In the genomic region with DNA sequence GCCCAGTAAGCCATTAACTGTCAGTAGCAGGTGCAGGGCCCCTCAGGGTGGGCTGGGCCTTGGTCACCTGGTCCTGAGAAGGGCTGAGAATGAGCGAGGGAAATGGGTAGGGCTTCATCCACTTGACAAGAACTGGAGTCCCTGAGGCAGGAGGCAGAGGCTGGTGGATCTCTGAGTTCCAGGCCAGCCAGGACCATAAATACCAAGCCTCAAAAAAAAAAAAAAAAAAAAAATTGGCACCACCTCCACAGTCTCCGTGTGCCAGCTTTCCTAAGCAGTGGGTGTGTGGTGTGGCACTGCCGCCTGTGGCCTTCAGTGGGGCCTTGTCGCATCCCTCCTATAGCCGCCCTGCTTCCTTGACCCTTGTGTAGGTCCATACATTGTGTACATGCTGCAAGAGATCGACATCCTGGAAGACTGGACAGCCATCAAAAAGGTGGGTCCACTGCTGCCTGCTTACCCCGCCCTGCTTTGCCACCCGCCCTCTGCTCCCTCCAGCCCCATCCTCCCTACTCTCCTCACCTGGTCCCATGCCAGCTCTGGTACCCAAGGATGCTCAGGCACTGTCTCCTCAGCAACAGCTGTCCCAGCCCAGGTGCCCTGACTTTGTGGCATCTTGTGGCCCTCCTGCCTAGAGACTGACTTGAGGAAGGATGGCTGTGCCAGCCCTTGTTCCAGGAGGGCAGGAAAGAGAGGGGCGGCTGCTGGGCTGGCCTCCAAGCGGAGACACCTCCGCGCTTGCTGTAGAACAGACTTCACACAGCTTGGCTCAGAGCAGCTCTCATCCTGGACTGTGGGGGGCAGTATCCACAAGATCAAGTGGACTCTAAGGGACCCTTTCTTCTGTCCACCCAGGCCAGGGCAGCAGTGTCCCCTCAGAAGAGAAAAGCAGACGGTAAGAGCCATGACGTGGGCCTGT, we compare ENCODE assay signal across 17 mouse cellular contexts. TPM values are rescaled to one million over a fixed set of nuclear protein-coding genes. Genes with fewer than 3 reads are reported as not detected.
A peak's percentile ranks its signal among the peaks of the same experiment; 100 is the strongest.
DNase-seq lines count a peak whose midpoint lies in the region; TF ChIP-seq lines count a peak whose summit lies in the region.
"Had no signal": no experiment of that assay in that cellular context is flagged by ENCODE, and none has a peak within 500 bp of the region (broad histone marks: within the 10 kb centered on the region; RNA-seq: fewer than 3 reads in every experiment).

No protein-coding gene starts in this region.

- intact Hi-C loops in left cerebral cortex, postnatal 25 days (cut with DNase I): loop anchor here (5.0 kb wide), 1 partner anchor 34 kb away; no protein-coding TSS in a partner anchor

- H3K4me3 ChIP-seq in cerebellum, adult 2 months (replicated peaks; ENCODE audit: insufficient read depth, low read depth, low read length): no peak overlapping the region
- H3K4me3 ChIP-seq: heart, embryonic 13.5 days; liver, embryonic 15.5 days; neural tube, embryonic 12.5 days had no signal

- H3K4me1 ChIP-seq in cerebellum, adult 2 months (ENCODE audit: control insufficient read depth, insufficient read depth, low read length): peaks cover 37% of the 10 kb centered on the region

- 54% methylated on average over 14 of the region's 14 CpGs for WGBS in cerebellum, adult 2 months

- TF ChIP-seq CTCF in cerebellum, adult 2 months (IDR thresholded peaks at IDR 0.05; ENCODE audit: borderline replicate concordance, insufficient read depth, low read depth, low read length): 0 out of 2 replicates have a peak, but pooled peaks have one; percentile 13

- TF ChIP-seq POLR2A in cerebellum, adult 2 months (IDR thresholded peaks at IDR 0.05; ENCODE audit: borderline replicate concordance, insufficient read depth, low read length): no peak

- no peaks in the 10 kb centered on the region for H3K27me3 ChIP-seq in cerebellum, adult 2 months (ENCODE audit: control insufficient read depth, insufficient read depth, low read length)

- no peak for DNase-seq in cerebellum, adult 2 months
- DNase-seq in cerebellum, postnatal 36 days: no peak
- DNase-seq in left cerebral cortex, adult 18-20 months (ENCODE audit: low spot score in 2 of 2): peak; percentile 70 to 82
- no peak for DNase-seq in left cerebral cortex, adult 11 months (ENCODE audit: low spot score)
- peak; percentile 82 for DNase-seq in brain, adult 2 months (ENCODE audit: low read depth, low spot score)
- DNase-seq in left cerebral cortex, postnatal 25 days (ENCODE audit: low spot score in 2 of 2): peak; percentile 67 to 93
- no peak for DNase-seq in gastrocnemius, postnatal 25 days
- DNase-seq in thymus, postnatal 4 days: no peak
- DNase-seq: adrenal gland, adult 2 months; gastrocnemius, postnatal 36 days; kidney, postnatal 10 days had no signal

- no peak overlapping the region for H3K27ac ChIP-seq in cerebellum, adult 2 months (ENCODE audit: insufficient read depth, low read length)
- H3K27ac ChIP-seq: heart, embryonic 13.5 days; liver, embryonic 15.5 days; neural tube, embryonic 12.5 days had no signal

RNA-seq across cellular contexts. Expression of gene Rin1, which starts 1.9 kb away (rescaled TPM):
- 2.8 and 3.7 TPM in 2 replicates for polyA plus RNA-seq in cerebellum, adult 2 months (2012; rRNA removed)
- 10 to 100 TPM; 75.4 to 75.5 TPM for total RNA-seq in left cerebral cortex, adult 18-20 months (2021)
- 10 to 100 TPM; 92.7 to 93.9 TPM for total RNA-seq in left cerebral cortex, postnatal 25 days (2021)
- 1 to 10 TPM; 1.3 to 2.1 TPM for total RNA-seq in gastrocnemius, postnatal 25 days (2021)
- total RNA-seq: hematopoietic stem cell, adult 5-6 weeks had no signal

RNA-seq across cellular contexts. Expression of gene Brms1, which starts 7.2 kb away (rescaled TPM):
- 17.6 and 20.8 TPM in 2 replicates for polyA plus RNA-seq in cerebellum, adult 2 months (2012; rRNA removed)
- 10 to 100 TPM; 22.6 to 32.0 TPM for total RNA-seq in left cerebral cortex, adult 18-20 months (2021)
- 10 to 100 TPM; 20.2 to 23.6 TPM for total RNA-seq in left cerebral cortex, postnatal 25 days (2021)
- 10 to 100 TPM; 11.6 to 12.6 TPM for total RNA-seq in gastrocnemius, postnatal 25 days (2021)

RNA-seq across cellular contexts. Expression of gene AC124502.3, which starts 9.7 kb away (rescaled TPM):
- polyA plus RNA-seq in cerebellum, adult 2 months (2012; rRNA removed): 5.0 and 5.7 TPM in 2 replicates
- 1 to 10 TPM; 6.5 to 7.6 TPM for total RNA-seq in left cerebral cortex, adult 18-20 months (2021)
- 1 to 10 TPM; 3.6 to 5.2 TPM for total RNA-seq in left cerebral cortex, postnatal 25 days (2021)
- total RNA-seq in gastrocnemius, postnatal 25 days (2021): 1 to 10 TPM in 1 of 2 experiments, under 1 TPM in 1; 0.26 to 1.4 TPM
- total RNA-seq: common myeloid progenitor, adult 5-6 weeks had no signal

RNA-seq across cellular contexts. Expression of gene B4gat1, which starts 9.8 kb away (rescaled TPM):
- 104 and 108 TPM in 2 replicates for polyA plus RNA-seq in cerebellum, adult 2 months (2012; rRNA removed)
- total RNA-seq in left cerebral cortex, adult 18-20 months (2021): 100 to 1,000 TPM; 118 to 120 TPM
- 100 to 1,000 TPM; 126 to 132 TPM for total RNA-seq in left cerebral cortex, postnatal 25 days (2021)
- total RNA-seq in gastrocnemius, postnatal 25 days (2021): 10 to 100 TPM; 17.9 to 20.1 TPM
- total RNA-seq: hematopoietic stem cell, adult 5-6 weeks had no signal

RNA-seq across cellular contexts. Expression of gene Cd248, which starts 19.5 kb away (rescaled TPM):
- 4.5 and 4.9 TPM in 2 replicates for polyA plus RNA-seq in cerebellum, adult 2 months (2012; rRNA removed)
- total RNA-seq in left cerebral cortex, adult 18-20 months (2021): 1 to 10 TPM; 3.5 to 4.5 TPM
- 1 to 10 TPM; 4.6 to 5.4 TPM for total RNA-seq in left cerebral cortex, postnatal 25 days (2021)
- 10 to 100 TPM; 13.8 to 23.3 TPM for total RNA-seq in gastrocnemius, postnatal 25 days (2021)
- polyA plus RNA-seq: inflammation-experienced regulatory T-cells, adult 6 months had no signal

Comparison
In these comparisons a context has a peak if more than half of its experiments do, and no peak if none do; other contexts are left out.
1. DNase-seq: peak in left cerebral cortex, adult 18-20 months (2 of 2), brain, adult 2 months (single experiment) and left cerebral cortex, postnatal 25 days (2 of 2); none in cerebellum, adult 2 months (0 of 2), cerebellum, postnatal 36 days (0 of 2), left cerebral cortex, adult 11 months (single experiment), gastrocnemius, postnatal 25 days (single experiment) and thymus, postnatal 4 days (single experiment).
2. RNA of gene Rin1, which starts 1.9 kb away (total RNA-seq): 92.7 to 93.9 TPM in left cerebral cortex, postnatal 25 days and 75.4 to 75.5 TPM in left cerebral cortex, adult 18-20 months; 1.3 to 2.1 TPM in gastrocnemius, postnatal 25 days; every median in the first group is over 10 times any median in the second.